Mouse (Mus musculus): ENCODE measurements around the gene Atg5. TPM values are rescaled to one million over a fixed set of nuclear protein-coding genes. Genes with fewer than 3 reads are reported as not detected.

Gene Atg5
- total RNA-seq, 2 experiments from 2014 or later: 20.0 to 21.8 TPM

GRCm38 (mm10) chr10:44290876-44291275 is 22.7 kb downstream of the Atg5 start:
- no peak for DNase-seq (ENCODE audit: low spot score in 2 of 2)
- no peak overlapping the region for H3K27ac ChIP-seq
- H3K4me3 ChIP-seq: no peak overlapping the region
- TF ChIP-seq CTCF (conservative IDR thresholded peaks at IDR 0.05): no peak

GRCm38 (mm10) chr10:44292205-44292604 is 24.0 kb downstream of the Atg5 start:
- DNase-seq (ENCODE audit: low spot score in 2 of 2): peak; percentile 33
- H3K27ac ChIP-seq: no peak overlapping the region
- TF ChIP-seq CTCF (conservative IDR thresholded peaks at IDR 0.05): peak; percentile 86
- no peak overlapping the region for H3K4me3 ChIP-seq

- no peak for DNase-seq (ENCODE audit: low spot score in 2 of 2)
- Histone ChIP-seq H3K27ac (no peak overlapping the region), H3K4me3 (no peak overlapping the region)
- no peak for TF ChIP-seq CTCF (conservative IDR thresholded peaks at IDR 0.05)
Observed at GRCm38 (mm10) chr10:44299165-44299564, 31.0 kb downstream of the Atg5 start.

GRCm38 (mm10) chr10:44300078-44300477 is 31.9 kb downstream of the Atg5 start:
- DNase-seq (ENCODE audit: low spot score in 2 of 2): no peak
- TF ChIP-seq CTCF (conservative IDR thresholded peaks at IDR 0.05): no peak

GRCm38 (mm10) chr10:44303648-44304329 is 35.6 kb downstream of the Atg5 start:
- H3K27ac ChIP-seq: peak overlapping the region; percentile 46; the same call in 1 of the 2 replicates
- no peak overlapping the region for H3K4me3 ChIP-seq
- DNase-seq (ENCODE audit: low spot score in 2 of 2): peak in 1 of 2 experiments; percentile 29
- no peak for TF ChIP-seq CTCF (conservative IDR thresholded peaks at IDR 0.05)

More at GRCm38 (mm10) chr10:44300078-44300477, 31.9 kb downstream of the Atg5 start:
- Histone ChIP-seq H3K4me3 (no peak overlapping the region), H3K27ac (no peak overlapping the region)

GRCm38 (mm10) chr10:44304330-44304717 is 36.2 kb downstream of the Atg5 start:
- H3K4me3 ChIP-seq: no peak overlapping the region
- TF ChIP-seq CTCF (conservative IDR thresholded peaks at IDR 0.05): no peak
- DNase-seq (ENCODE audit: low spot score in 2 of 2): no peak
- H3K27ac ChIP-seq: 0 out of 2 replicates have a peak overlapping the region, but pooled peaks have one; percentile 46

GRCm38 (mm10) chr10:44304845-44305244 is 36.7 kb downstream of the Atg5 start:
- TF ChIP-seq CTCF (conservative IDR thresholded peaks at IDR 0.05): no peak
- no peak for DNase-seq (ENCODE audit: low spot score in 2 of 2)
- Histone ChIP-seq H3K4me3 (no peak overlapping the region), H3K27ac (no peak overlapping the region)

GRCm38 (mm10) chr10:44306308-44306707 is 38.1 kb downstream of the Atg5 start:
- no peak for DNase-seq (ENCODE audit: low spot score in 2 of 2)
- TF ChIP-seq CTCF (conservative IDR thresholded peaks at IDR 0.05): no peak
- Histone ChIP-seq H3K4me3 (no peak overlapping the region), H3K27ac (no peak overlapping the region)

GRCm38 (mm10) chr10:44308280-44308679 is 40.1 kb downstream of the Atg5 start:
- no peak for TF ChIP-seq CTCF (conservative IDR thresholded peaks at IDR 0.05)
- Histone ChIP-seq H3K27ac (no peak overlapping the region), H3K4me3 (no peak overlapping the region)
- no peak for DNase-seq (ENCODE audit: low spot score in 2 of 2)

- Histone ChIP-seq H3K4me3 (no peak overlapping the region), H3K27ac (no peak overlapping the region)
- TF ChIP-seq CTCF (conservative IDR thresholded peaks at IDR 0.05): no peak
- no peak for DNase-seq (ENCODE audit: low spot score in 2 of 2)
Observed at GRCm38 (mm10) chr10:44309250-44309649, 41.1 kb downstream of the Atg5 start.

GRCm38 (mm10) chr10:44315276-44315675 is 47.1 kb downstream of the Atg5 start:
- no peak for TF ChIP-seq CTCF (conservative IDR thresholded peaks at IDR 0.05)
- Histone ChIP-seq H3K27ac (no peak overlapping the region), H3K4me3 (no peak overlapping the region)
- no peak for DNase-seq (ENCODE audit: low spot score in 2 of 2)

- H3K27ac ChIP-seq: no peak overlapping the region
- TF ChIP-seq CTCF (conservative IDR thresholded peaks at IDR 0.05): no peak
- DNase-seq (ENCODE audit: low spot score in 2 of 2): no peak
- no peak overlapping the region for H3K4me3 ChIP-seq
Observed at GRCm38 (mm10) chr10:44316280-44317270, 48.4 kb downstream of the Atg5 start.

GRCm38 (mm10) chr10:44322166-44322565 is 54.0 kb downstream of the Atg5 start:
- Histone ChIP-seq H3K4me3 (no peak overlapping the region), H3K27ac (peak overlapping the region; percentile 33; the same call in 1 of the 2 replicates)
- TF ChIP-seq CTCF (conservative IDR thresholded peaks at IDR 0.05): no peak
- no peak for DNase-seq (ENCODE audit: low spot score in 2 of 2)

Data from layer of hippocampus, adult 2 months (tissue).